Mouse (Mus musculus) cerebellum, adult 2 months (tissue): ENCODE measurements around the gene Vwde.

Source experiments
- CTCF ChIP-seq: fragments of 200-500 bp; IDR thresholded peaks from 2 replicates; pipeline ENCODE4 v1.5.1; 2011; ENCODE audit warnings: low read depth, mild to moderate bottlenecking, control low read depth, low read length, moderate library complexity, borderline replicate concordance; ENCODE audit not compliant: insufficient read depth
- POLR2A ChIP-seq: fragments of 200-500 bp; IDR thresholded peaks from 2 replicates; pipeline ENCODE4 v1.6.1; 2011; ENCODE audit warnings: low read length, control low read depth, borderline replicate concordance; ENCODE audit not compliant: insufficient read depth

- TF ChIP-seq POLR2A (no peak), CTCF (no peak)
Measured at GRCm38 (mm10) chr6:13108662-13109061, 116.1 kb downstream of the Vwde start.
